Mouse (Mus musculus): Measurements from ENCODE around the gene Pqlc2. TPM values are rescaled to one million over a fixed set of nuclear protein-coding genes. Genes with fewer than 3 reads are reported as not detected.

Gene Pqlc2
- total RNA-seq, 2 experiments from 2014 or later = 11.1 to 13.4 TPM

DNA sequence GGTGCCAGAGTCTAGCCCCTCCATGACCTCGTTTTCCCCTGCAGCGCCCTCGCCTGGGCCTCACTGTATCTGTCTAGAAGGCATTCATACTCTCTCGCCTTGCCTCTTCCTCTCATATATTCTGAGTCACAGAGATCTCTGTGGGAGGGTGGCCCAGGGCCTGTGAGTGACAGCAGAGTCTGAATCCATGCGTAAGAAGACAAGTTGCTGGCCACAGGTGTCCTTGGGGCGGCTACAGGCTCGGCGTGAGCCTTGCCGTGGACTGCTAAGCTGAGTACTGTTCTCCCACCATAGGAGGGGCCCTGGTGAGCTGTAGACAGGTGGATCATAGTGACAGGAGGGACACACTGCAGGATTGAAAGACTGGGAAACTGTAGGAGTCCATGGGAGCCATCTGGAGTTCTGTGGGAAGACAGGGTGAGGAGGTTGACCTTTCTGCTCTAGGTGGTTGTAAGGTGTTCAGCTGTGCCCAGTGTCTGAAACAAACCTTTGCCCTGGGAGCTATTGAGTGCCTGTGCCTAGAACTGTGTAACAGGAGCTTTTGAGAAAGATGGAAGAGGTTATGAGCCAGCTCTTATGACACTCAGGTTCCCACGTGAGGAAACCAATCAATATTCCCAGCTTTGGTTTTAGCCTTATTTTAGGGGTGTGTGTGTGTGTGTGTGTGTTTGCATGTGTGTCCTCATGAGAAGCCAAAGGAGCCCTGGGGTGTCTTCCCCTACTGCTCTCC, 37.4 kb downstream of the Pqlc2 start:
- intact Hi-C loops (cut with DNase I) = no loop called here
- no peak for DNase-seq (ENCODE audit: low spot score in 2 of 2)

DNA sequence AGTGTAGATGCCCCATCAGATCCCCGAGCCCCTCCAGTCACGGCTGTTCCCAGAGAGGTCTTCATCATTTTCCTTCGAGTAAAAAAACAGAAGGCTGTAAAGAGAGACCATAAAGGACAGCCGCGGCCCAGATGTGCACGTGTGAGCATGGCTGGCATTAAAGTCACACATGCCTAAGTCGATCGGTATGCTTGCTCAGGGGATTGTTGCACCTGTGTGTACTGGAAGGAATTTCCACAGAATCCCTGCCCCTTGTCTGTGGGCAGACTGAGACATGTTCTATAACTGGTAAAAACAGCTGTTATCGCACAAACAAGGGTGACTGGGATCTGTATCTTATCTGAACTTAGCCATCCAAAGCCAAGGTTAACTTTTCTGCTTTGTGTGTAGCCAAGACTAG, 38.9 kb downstream of the Pqlc2 start:
- DNase-seq (ENCODE audit: low spot score in 2 of 2) = no peak
- intact Hi-C loops (cut with DNase I) = no loop called here

DNA sequence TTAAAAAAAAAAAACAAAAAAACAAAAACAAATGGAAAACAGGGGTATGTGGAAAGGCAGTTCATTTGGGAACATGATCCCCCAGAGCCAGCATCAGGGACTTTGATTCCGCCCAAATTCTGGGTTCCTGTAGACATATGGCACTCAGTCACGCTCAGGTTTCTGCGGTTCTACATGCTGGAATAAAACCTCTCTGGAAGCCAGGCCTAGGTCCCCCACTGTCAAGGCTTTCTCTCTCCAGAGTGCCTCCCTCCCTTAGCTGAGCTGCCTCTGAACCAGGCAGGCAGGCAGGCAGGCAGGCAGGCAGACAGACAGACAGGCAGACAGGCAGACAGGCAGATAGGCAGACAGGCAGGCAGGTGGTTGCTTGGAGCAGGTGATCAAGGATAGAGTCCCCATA, 40.3 kb downstream of the Pqlc2 start:
- intact Hi-C loops (cut with DNase I) = no loop called here
- DNase-seq (ENCODE audit: low spot score in 2 of 2) = no peak

DNA sequence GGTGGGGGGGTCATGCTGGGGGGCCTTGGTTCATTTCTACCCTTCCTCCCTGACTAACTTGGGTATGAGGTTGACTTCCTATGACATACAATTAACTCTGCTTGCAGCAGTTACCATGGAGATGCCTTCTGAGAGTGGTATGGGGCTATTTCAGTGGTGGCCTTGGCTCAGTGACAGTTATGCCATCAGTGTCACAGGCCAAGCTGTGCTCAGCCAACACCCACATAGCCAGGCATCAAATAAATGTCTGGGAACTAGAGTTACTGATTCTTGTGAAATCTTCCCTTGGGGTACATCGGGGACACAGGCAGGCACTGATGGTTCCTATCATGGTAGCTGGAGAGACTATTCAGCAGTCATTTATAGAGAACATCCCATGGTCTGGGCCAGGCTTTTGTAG, 42.3 kb downstream of the Pqlc2 start:
- no peak for DNase-seq (ENCODE audit: low spot score in 2 of 2)
- intact Hi-C loops (cut with DNase I) = no loop called here

DNA sequence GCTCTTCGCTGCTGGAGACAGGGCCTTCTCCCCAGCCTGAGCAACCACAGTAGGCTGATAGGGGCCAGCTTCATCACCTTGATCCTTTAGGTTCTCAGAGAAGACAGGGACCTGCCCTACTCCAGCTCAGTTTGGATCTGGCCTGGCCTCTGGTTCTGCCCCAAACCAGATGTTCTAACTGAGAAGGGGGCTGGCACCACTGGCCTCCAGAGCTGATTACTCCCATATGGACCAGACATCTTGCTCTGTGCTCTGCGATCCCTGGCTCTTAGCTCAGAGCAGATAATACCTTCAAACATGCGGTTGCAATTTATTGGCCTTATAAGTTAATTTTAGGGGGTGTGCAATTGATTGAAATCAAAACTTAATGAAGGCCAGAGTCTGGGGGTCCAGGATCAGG, 43.2 kb downstream of the Pqlc2 start:
- intact Hi-C loops (cut with DNase I) = no loop called here
- DNase-seq (ENCODE audit: low spot score in 2 of 2) = no peak

DNA sequence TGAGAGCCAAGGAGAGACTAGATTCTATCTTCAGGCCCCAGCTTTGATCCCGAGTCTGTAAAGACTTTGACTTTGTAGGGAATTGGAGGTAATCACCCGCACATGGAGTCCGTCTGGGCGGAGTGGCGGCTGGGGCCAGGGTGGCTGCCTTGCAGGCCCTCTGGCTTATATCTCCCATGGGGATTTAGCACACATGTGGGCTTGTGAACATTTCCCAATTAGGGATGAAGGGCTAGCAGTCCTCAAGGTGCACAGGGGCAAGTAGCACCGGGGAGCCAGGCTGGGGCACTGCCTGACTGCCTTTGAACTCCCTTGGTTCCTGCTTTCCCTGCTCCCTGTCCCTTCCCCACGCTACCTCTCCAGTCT, 44.0 kb downstream of the Pqlc2 start:
- intact Hi-C loops (cut with DNase I) = no loop called here
- DNase-seq (ENCODE audit: low spot score in 2 of 2) = no peak

DNA sequence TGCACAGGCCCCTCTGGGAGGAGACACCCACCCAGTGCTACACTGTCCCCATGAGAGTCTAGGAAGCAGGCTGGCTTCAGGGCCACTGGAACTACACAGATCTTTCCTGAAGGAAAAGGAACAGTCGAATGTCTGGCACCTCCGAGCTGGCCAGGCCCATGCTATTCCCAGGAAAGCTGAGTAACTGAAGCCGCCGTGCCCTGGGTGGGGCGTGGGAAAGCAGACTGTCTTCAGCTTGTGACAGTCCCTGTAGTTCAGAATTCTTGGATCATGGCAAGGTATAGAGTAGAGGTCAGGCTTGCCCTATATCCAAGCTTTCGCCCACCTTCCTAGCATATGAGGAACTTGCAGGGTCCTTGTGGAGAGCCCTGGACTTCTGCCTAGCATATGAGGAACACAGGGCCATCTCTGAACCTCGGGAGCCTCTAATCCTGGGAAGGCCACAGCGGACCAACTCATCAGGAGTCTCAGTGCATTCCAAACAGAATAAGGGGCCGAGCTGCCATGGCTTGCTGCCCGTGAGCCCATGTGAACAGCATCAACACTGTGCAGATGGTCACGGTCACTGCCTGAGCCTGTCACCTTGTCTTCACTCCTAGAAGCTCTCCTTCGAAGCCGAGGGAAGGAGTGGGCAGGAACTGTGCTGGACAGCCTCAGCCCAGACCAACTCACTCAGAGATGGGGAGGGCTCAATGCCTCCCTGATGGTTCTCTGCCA, 44.6 kb downstream of the Pqlc2 start:
- intact Hi-C loops (cut with DNase I) = no loop called here
- DNase-seq (ENCODE audit: low spot score in 2 of 2) = no peak

DNA sequence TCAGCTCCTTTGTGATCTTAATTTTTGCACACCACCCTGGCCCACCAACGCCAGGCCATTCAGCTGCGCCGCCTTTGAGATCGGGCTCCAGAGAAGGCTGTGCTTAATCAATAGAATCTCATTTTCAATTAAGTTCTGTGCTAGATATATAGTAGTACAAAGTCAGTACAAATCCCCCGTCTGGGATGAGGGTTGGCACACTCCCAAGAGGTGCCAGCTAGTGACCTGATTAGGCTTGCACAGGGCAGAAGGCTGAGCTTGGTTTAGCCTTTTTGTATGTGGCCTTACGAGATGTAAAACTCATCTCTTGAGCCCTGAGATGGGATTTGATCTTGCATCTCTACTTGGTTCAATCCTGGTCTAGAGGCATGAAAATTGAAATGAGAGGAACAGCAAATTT, 47.5 kb downstream of the Pqlc2 start:
- intact Hi-C loops (cut with DNase I) = no loop called here
- DNase-seq (ENCODE audit: low spot score in 2 of 2) = no peak

DNA sequence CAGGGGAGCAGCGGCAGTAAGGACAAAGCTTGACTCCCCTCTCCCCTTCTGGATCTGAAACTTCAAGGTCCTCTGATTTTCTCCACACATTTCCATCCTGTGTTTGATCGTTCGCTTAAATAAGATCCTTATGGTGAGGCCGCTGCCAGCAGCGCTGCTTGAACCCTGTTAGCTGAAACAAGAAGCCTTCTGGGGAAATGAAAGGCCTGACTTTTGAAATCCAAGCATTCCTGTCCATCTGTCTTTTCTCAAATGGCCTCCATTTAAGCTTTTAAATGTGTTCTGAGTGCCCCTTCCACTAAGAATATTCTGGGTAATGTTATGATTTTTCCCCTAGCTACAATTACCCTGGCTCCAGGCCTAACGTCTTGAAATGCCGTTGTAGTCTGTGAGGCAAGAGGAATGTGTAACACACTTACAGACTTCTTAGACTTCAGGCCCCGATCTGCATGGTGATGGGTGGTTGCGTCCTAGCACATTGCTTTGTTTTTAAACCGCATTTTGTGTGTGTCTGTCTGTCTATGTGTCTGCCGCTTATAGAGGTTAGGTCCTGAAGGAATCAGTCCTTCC, 51.1 kb downstream of the Pqlc2 start:
- no peak for DNase-seq (ENCODE audit: low spot score in 2 of 2)
- intact Hi-C loops (cut with DNase I) = no loop called here

DNA sequence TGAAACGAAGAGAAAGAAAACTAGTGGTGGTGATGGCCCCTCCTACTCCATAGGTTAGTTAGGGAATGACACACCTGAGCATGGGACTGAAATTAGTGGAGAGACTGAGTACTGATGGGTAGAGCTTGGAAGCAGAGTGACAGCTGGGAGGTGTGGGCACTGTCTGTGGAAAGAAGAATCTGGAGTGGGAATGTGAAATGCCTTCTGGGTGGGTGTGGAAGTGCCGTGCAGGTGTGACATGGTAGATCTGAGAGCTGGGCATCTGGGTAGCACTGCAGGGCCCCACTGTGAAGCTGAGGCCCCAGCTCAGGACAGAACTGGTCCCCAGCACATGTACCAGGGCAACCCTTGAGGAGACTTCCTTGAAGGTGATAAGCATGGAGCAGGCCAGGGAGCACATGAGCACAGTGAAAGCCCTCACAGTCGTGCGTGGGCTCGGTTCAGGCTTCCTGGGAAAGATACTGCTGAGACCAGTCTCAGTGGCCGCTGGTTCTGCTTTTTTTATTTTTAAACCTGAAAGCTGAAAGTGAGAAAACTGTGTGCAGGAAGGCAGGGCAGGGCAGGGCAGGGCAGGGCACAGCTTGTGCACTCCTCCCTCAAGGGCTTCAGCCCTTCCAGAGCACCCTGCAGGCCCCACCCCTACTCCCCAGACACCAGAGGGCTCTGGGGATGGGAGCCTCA, 51.7 kb downstream of the Pqlc2 start:
- intact Hi-C loops (cut with DNase I) = no loop called here
- DNase-seq (ENCODE audit: low spot score in 2 of 2) = peak; percentile 24 to 25

DNA sequence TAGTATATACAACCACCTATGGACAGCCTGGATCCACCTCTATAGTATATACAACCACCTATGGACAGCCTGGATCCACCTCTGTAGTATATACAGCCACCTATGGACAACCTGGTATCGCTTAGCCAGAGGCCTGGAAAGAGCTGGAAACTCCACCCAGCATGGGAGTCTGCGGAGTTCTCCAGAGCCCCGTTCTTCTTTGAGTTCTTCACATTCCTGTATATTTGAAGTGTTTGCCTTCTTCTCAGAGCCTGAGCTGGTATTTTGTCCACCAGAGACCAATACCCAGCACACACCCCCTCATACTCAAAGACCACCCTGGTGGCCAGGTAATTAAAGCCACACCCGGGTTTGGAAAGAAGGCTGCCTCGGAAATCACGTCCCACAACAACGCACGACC, 53.8 kb downstream of the Pqlc2 start:
- intact Hi-C loops (cut with DNase I) = no loop called here
- DNase-seq (ENCODE audit: low spot score in 2 of 2) = no peak

DNA sequence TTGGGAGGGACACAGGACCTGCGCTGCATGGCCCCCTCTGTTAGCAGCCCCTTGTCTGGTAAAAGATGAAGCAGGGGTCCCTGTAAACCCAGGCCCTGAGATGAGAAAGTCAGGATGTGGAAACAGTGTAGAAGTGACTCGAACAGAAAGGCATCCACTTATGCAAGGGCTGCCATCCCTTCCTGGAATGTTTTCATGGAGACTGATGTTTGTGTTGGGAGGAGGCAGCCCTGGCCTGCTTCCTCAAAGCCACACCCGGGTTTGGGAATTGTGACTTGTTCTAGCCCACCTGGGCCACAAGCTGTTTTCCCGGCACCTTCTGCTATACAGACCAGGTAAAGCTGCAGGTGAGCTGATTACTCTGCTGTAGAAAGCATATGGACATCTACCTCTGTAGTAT, 54.4 kb downstream of the Pqlc2 start:
- no peak for DNase-seq (ENCODE audit: low spot score in 2 of 2)
- intact Hi-C loops (cut with DNase I) = no loop called here

DNA sequence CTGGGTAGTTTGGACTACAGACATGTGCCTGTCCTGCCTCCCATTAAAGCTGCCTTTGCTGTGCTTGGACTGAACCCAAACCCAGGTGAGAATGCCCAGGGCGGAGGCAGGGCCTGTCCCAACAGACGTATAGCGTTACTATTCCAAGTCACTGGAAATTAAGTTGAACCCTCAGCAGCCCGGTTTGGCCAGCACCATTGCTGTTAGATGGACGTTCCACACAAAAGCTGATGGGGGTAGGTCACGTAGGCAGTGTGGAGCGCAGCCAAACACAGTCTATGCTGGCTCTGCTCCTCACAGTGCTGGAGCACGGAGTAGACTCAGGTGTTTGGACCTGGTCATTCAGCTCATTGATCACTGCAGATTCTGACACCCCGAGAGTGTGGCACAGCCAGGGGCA, 57.3 kb downstream of the Pqlc2 start:
- no peak for DNase-seq (ENCODE audit: low spot score in 2 of 2)
- intact Hi-C loops (cut with DNase I) = no loop called here

DNA sequence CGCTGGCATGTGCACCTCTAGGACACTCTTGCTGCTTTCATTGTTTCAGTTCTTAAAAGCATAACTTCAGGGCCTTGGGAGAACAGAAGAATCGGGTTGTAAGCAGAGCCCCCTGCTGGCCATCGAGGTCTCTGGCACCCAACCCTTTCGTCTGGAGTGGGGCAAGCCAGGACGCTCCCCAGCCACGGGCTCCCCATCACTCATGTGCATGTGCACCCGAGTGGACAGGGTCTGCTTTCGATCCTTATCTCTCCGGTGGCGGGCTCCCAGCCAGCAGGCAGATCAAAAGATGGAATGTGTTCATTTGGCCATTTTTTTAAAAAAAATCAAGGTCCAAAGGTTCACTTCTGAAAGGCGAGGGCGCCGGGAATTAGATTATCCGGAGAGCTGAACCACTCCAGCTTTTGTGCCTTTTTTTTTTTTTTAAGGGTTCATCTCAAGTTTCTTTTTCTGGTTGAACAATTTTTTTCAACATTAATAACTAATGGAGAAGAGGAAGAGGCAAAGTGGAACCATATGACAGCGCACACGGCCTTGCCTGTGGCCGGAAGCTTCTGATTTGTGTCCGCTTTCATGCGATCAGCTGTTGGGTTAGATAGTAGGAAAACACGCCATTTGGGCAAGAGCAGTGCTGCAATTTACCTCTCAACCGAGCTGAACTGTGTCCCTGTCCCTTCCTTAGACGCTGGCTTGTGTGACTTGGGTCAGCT, 58.3 kb downstream of the Pqlc2 start:
- intact Hi-C loops (cut with DNase I) = loop anchor here (1.0 kb wide), 1 partner anchor 166 kb away; no protein-coding TSS in a partner anchor

DNA sequence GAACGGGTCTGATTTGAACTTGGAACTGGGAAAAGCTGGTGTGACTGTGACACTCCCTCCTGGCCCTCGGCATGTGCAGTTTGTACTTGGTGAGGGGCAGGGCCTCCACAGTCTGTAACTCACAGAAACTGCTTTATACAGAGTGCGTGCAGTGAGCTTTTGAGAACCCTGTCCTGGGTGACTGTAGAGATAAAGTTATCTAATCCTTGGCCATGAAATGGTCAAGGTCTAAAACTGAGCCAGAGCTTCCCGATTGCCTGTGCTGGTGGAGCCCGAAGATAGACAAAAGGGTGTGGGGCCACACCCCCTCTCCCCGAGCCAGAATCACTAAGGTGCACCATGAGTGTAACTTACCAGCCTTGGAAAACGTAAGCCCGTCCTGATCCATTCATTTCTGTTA, 59.6 kb downstream of the Pqlc2 start:
- DNase-seq (ENCODE audit: low spot score in 2 of 2) = no peak
- intact Hi-C loops (cut with DNase I) = no loop called here

More for the DNA sequence above, 58.3 kb downstream of the Pqlc2 start:
- DNase-seq (ENCODE audit: low spot score in 2 of 2) = peak; percentile 56 to 73

DNA sequence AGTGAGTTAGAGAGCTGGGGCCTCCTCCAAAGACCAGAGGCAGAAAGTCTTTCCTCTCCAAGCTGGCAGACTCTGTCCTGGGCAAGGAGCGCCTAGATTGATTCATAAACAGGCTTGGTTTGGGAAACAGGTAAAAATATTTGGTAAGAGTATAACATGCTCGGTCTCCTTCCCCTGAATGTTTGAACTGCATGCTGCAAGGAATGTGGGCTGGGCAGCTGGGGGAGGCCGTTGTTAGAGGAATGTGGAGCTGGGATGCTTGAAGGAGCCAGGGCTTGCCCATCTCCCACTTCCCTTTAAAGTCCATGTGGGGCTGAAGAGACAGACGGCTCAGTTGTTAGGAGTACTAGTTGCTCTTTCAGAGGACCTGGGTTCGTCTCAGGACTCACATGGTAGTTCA, 60.5 kb downstream of the Pqlc2 start:
- no peak for DNase-seq (ENCODE audit: low spot score in 2 of 2)
- intact Hi-C loops (cut with DNase I) = no loop called here

DNA sequence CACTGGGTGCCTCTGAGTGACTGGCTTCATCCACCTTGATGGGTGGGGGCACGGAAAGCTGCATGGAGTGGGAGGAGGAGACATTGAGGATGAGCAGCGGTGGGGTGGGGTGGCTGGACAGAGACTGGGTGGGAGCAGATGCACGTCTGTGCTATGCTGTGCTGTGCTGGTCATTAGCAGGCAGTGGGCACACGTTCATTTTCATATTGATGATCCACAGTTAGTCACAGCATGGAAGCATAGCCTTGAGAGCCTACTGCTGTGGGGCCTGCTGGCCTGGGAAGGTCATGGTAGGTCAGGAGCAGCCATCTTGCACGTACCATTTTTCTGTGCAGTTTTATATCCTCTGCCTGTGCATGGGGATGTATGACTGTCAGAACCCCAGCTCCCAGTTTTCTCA, 61.8 kb downstream of the Pqlc2 start:
- intact Hi-C loops (cut with DNase I) = no loop called here
- no peak for DNase-seq (ENCODE audit: low spot score in 2 of 2)

DNA sequence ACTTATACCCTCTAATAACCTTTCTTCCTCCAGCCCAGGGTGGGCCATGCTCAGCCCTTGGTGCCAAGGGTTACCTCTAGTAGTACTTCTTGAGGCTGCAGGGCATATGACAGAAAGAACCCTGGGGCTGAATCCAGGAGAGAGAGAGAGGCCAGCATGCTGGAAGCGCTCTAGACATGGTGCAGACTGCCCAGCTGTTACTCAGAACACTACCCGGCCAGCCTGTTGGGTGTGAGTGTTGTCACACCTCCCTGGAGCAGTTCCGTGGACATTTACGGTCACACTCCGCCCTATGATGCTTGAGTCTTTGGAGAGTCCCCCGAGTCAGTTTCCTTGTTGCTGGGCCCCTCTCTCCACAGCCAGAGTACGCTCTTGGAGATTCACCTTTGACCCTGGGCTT, 62.5 kb downstream of the Pqlc2 start:
- intact Hi-C loops (cut with DNase I) = no loop called here
- no peak for DNase-seq (ENCODE audit: low spot score in 2 of 2)

DNA sequence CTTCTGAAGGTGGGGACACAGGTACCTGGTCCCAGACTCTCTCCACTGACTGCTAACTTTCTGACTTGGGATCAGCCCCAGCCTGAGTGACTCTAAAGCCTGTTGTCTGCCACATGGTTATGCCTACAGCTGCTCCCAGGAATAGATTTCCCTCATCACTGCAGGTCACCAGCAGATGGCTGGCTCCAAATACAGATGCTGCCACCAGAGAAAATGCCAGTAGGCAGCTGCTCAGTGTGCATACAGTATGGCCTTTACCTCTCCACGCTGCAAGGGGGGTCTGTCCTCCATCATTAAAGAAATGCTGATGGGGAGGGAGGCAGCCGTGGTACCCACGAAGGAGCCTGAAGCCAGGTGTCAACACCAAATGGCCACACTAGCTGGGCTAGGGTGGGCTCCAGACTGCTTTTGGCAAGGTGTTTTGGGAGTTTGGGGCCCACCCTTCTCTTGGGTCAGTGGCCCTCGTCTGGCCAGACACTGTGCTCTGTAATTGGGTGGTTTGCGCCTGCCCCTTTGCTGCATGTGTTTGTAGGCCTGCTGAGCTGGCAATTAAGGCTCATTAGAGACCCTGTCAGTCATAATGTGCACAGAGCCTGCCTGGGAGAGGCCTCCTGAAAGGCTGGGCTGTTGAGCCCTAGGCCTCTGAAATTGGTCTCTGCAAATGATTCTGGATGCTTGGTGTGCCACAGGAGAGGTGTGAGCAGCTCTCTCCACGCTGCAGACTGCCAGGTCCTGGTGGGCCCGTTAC, 64.2 kb downstream of the Pqlc2 start:
- DNase-seq (ENCODE audit: low spot score in 2 of 2) = no peak
- intact Hi-C loops (cut with DNase I) = no loop called here

Data from left cerebral cortex, postnatal 36 days (tissue).